Mouse (Mus musculus) spleen, adult 2 months (tissue): Measurements from ENCODE around the gene Ghrhr.

Experiments used
- CTCF ChIP-seq: fragments of 200-500 bp; IDR thresholded peaks from 2 replicates; pipeline ENCODE4 v1.5.1; 2011; ENCODE audit warnings: mild to moderate bottlenecking, inconsistent platforms; ENCODE audit not compliant: insufficient read depth, insufficient read length, insufficient replicate concordance; ENCODE audit errors: extremely low read depth
- POLR2A ChIP-seq: fragments of 200-500 bp; IDR thresholded peaks from 2 replicates; pipeline ENCODE4 v1.6.1; 2011; ENCODE audit warnings: low read depth, low read length, inconsistent platforms

GRCm38 (mm10) chr6:55394854-55395253, 18.8 kb downstream of the Ghrhr start:
- no peak for TF ChIP-seq POLR2A
- no peak for TF ChIP-seq CTCF
